Mouse (Mus musculus) natural killer cell, adult 2 months (primary cell): Measurements from ENCODE around the gene Fgf14.
"Not testable (repeated sequence)": the region's sequence is repeated elsewhere in the genome, so short reads cannot be mapped to it uniquely, and the experiment has no call there.

Experiments used
- DNase-seq, 2 experiments: peaks; one replicate each; pipeline ENCODE4 v3.0.0; 2022; ENCODE audit warnings: low spot score in 2 of 2

Gene Fgf14

GRCm38 (mm10) chr14:124485261-124485660, 191.7 kb downstream of the Fgf14 start:
- DNase-seq: no peak

GRCm38 (mm10) chr14:124474066-124474667, 202.8 kb downstream of the Fgf14 start:
- DNase-seq: no peak

DNA sequence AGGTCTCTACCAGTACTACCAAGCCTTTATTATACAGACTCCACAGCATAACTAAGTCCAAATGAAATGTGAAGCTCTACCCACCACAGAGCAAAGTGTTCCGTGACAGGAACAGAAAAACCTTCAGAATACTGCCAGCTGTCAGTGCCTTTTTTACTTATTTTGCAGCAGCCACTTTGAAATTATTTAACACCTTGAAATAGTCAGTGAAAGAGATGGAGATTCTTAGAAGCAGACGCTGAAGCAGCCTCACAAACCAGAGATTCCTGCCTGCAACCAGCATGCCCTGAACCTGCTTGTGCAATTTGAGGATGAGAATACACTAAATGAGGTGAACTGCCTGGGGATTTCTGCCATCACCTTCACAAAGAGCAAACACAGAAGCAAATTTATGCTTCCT, 206.0 kb downstream of the Fgf14 start:
- no peak for DNase-seq

DNA sequence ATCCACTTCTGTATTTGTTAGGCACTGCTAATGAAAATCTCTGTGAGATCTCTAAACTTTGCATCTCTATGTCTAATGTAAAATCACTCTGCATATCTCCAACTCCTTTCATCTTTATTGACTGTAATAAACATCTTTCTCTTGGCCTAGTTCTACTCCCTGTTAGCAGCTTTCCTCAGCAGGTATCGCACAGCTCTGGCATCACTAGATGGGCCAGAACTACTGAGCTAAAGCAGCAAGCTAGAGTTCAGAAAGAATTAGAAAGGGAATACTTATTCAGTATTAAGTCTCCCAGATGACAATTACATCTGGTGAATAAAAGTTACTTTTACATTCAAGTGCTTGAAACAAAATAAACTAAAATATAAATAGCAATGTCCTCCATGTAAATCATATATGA, 221.8 kb downstream of the Fgf14 start:
- DNase-seq: no peak

GRCm38 (mm10) chr14:124446096-124446840, 230.7 kb downstream of the Fgf14 start:
- no peak for DNase-seq

GRCm38 (mm10) chr14:124444831-124445230, 232.1 kb downstream of the Fgf14 start:
- no peak for DNase-seq

DNA sequence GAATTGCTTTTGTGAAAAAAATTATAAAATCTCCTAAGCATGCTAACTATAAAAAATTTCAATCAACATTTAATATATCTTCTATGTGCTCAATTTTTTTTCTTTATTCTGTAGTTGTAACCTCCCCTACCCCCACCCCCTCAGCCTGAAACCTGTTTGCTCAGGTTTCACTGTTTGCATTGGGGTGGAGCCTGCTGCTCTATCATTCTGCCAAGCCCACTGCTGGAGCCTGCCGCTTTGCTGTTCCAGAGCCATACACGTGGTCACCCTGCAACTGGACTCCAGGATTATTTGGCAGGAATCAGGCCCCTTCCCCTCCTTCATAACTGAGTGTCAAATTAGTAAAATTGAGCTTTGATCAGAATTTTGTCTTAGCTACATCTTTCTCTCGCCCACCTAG, 237.6 kb downstream of the Fgf14 start:
- not testable (repeated sequence) for DNase-seq

DNA sequence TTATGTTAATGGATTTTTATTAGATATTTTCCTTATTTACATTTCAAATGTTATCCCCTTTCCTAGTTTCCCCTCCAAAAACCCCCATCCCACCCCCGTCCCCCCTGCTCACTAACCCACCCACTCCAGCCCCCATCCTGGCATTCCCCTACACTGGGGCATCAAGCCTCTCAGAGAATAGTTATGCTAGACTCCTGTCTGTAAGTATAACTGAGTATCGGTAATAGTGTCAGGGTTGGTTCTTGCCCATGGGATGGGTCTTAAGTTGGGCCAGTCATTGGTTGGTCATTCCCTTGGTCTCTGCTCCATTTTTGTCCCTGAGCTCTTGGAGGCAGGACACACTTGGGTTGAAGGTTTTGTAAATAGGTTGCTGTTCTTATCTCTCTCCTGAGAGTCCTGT, 265.0 kb downstream of the Fgf14 start:
- DNase-seq: no peak

DNA sequence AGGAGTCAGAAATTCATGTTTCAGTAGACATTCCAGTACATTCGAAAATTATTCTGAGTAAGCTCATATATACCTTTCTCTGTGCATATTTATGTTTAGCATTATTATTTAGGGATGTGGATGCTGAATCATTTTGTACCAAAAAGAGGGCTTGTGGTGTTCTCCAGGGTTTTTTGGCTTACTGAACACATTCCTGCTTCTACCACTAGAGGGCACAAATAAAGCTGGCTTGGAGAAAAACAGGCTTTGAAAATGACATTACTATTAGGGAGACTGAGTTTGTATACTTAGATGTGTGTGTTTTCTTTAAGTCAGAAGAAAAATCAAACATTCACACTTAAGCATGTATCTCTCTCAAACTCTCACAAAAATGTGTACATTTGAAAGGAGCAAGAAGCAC, 266.0 kb downstream of the Fgf14 start:
- no peak for DNase-seq

GRCm38 (mm10) chr14:124328391-124328790, 348.5 kb downstream of the Fgf14 start:
- no peak for DNase-seq

DNA sequence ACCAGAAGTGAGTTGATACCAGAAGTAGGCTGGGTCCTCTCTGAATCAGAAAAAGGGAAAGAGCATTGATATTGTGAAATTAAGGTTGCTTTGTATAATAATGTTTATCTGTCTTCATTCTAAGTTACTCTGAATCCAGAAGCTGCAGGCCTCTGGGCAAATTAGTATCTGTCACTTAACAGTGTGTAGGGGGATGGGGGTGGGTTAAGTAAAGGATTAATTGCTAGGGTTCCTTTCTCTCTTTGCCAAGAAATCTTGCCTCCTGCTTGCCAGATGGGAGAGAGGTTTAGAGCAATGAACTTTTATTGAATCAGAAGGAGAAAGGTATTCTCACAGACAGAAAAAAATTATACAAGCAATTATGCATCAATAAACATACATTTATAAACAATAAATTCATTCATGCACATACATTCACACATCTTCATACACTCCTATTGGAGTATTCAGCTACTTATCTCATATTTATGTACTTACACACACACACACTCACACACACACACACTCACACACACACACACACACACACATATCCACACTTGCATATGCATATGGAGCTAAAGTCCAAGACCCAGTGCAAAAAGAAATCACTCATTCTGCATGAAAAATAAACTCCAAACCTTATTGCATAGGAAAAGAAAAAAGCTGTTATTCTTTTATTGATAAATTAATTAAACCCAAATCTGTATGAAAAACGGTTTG, 357.8 kb downstream of the Fgf14 start:
- DNase-seq: no peak

GRCm38 (mm10) chr14:124315513-124315912, 361.4 kb downstream of the Fgf14 start:
- DNase-seq: no peak

DNA sequence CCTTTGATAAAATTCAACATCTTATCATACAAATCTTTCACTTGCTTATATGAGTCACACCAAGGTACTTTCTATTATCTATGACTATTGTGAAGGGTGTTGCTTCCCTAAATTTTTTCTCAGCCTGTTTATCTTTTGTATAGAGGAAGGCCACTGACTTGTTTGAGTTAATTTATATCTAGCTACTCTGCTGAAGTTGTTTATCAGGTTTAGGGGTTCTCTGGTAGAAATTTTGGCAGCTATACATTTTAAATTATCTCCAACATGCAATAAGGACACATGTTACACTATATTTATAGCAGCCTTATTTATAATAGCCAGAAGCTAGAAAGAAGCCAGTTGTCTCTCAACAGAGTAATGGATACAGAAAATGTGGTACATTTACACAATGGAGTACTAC, 389.9 kb downstream of the Fgf14 start:
- no peak for DNase-seq

GRCm38 (mm10) chr14:124278384-124278944, 398.5 kb downstream of the Fgf14 start:
- no peak for DNase-seq

GRCm38 (mm10) chr14:124266977-124267376, 409.9 kb downstream of the Fgf14 start:
- DNase-seq: no peak

DNA sequence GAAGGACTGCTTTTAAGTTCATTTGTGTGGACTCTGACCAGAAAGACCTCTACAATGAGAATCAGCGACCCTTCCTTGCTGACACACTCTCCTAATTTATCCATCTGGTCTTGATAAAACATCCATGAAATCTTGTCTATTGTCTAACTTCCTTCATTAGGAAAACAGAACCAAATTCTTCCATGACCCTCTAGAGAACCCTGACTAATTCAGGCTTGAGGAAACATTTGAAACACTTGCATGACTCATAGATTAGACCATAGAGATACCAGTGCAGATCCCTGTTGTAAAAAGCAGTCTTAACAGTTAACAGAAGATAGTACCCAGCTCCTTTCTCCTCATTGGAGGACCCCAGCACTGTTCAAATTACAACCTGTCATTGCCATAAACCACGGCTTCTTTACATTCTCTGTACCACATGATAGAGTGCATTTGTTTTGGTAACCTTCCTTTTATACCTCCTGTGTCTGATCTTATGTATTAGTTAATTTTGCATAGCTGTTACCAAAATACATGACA, 412.3 kb downstream of the Fgf14 start:
- DNase-seq: no peak

DNA sequence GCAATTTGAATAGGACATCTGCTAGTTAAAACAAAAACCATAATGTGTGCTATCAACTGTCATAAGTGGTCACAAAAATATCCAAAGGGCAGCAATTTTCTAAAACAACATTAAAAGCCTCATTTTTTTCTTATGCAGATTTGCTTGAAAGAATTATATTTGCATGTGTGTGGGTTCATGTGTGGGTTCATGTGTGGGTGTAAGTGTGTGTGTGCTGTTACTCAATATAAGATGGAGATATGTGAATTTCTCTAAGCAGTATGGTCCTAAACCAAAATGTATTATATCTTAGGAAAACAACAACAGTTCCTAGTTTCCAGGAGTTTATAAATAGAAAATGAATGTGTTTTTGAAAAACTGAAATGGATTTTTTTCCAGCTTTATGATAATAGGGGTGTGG, 413.7 kb downstream of the Fgf14 start:
- no peak for DNase-seq

GRCm38 (mm10) chr14:124247517-124247916, 429.4 kb downstream of the Fgf14 start:
- DNase-seq: no peak

GRCm38 (mm10) chr14:124223445-124223844, 453.5 kb downstream of the Fgf14 start:
- DNase-seq: no peak

- no peak for DNase-seq
Measured at GRCm38 (mm10) chr14:124222447-124222846, 454.5 kb downstream of the Fgf14 start.

- DNase-seq: no peak
Measured at GRCm38 (mm10) chr14:124220979-124221378, 455.9 kb downstream of the Fgf14 start.

- DNase-seq: no peak
Measured at GRCm38 (mm10) chr14:124195806-124196205, 481.1 kb downstream of the Fgf14 start.
